Mouse (Mus musculus) kidney, postnatal 10 days (tissue): ENCODE results near the gene Col28a1.
"Not testable (repeated sequence)": the region's sequence is repeated elsewhere in the genome, so short reads cannot be mapped to it uniquely, and the experiment has no call there.

Experiments
- DNase-seq: peaks from one replicate; pipeline ENCODE4 v3.0.0; 2021; ENCODE audit warnings: mixed read lengths

Col28a1 gene

DNA sequence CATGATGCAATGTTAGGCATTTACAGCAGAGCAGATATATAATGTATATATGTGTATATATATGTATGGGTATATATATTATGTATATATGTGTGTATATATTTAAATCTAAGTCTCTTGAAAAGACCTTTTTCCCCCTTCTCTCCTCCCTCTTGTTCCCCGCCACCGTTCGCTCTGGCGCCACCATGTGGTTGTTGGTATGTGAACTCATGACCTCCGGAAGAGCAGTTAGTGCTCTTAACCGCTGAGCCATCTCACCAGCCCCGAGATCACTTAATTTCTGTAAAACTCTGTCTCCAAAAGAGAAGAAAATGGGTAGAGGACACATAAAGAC, 208.8 kb downstream of the Col28a1 start:
- peak; percentile 71 for DNase-seq

DNA sequence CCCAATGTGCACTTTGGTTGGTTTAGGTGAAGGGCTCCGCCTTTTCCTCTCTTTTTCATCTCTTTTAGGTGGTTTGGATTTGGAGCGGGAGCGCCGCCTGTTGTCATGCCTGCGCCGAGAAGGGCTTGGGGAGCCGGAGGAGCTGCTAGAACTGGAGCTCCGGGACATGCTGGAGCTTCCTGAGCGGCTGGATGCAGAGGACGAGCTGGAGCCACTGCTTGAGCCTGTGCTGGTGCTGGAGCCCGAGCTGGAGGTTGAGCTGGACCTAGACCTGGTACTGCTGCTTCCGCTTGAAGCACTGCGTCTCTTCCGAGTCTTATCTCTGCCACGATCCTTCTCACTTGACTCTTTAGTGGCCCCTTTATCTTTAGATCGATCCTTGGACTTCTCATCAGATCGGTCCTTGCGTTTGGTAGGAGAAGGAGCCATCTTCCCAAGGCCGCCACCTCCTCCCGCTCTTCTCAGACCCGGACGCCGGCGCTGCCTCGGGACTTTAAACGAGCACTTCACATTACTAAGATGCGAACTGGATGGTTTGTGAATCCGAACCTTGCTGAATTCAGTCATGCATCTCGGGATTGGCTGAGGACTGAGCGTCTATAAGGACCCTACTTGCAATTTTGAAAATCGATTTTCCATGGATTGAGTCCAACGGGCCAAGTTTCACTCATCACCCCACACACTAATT, 209.3 kb downstream of the Col28a1 start:
- DNase-seq: not testable (repeated sequence)

DNA sequence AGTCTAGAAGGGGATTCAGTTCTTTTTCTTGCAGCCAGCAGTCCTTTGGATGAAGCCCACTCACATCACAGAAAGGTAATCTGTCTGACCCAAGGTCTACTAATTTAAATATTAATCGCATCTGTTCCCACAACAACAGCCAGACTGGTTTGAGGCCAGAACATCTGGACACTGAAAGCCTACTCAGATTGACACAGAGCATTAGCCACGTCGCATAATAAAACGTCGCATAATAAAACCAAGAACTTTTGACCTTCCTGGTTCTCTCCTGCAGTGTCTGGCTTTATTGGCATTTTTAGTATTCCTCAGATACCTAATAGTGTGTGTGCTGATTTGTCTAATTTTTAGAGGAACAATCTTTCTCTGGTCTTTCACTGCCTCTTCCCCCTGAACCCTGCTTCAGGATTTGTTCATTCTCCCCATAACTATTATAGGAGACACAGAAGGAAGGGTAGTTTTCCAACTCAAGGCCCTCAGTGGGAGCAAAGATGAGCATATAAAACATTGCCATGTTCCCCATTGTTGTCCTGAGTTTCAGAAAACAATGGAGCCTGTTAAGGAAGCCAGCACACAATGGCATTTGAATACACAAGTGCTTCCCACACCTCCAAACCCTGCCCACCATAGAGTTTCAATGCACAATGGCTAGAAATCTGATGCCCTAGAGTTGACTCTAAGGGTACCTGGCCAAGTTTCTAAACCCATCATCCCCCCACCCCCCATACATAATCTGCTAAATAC, 221.2 kb downstream of the Col28a1 start:
- DNase-seq: no peak

DNA sequence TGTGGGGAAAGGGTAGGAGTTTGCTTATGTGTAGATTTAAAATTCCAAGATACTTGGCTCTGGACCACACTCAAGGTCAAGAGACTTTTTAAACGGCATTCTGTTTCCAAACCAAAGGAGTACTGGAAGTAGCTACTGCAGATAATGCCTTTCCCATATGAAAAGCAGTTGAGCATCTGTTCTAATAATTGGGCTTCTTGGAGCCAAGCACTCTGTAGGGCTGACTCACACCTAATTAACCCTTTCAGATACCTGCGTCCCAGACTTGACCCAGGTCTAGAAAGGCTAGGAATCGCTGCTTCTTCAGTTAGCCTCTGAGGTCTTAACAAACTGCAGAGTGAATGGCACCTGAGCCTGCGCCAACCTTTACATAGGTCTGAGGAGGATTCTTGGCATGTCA, 223.0 kb downstream of the Col28a1 start:
- DNase-seq: no peak

DNA sequence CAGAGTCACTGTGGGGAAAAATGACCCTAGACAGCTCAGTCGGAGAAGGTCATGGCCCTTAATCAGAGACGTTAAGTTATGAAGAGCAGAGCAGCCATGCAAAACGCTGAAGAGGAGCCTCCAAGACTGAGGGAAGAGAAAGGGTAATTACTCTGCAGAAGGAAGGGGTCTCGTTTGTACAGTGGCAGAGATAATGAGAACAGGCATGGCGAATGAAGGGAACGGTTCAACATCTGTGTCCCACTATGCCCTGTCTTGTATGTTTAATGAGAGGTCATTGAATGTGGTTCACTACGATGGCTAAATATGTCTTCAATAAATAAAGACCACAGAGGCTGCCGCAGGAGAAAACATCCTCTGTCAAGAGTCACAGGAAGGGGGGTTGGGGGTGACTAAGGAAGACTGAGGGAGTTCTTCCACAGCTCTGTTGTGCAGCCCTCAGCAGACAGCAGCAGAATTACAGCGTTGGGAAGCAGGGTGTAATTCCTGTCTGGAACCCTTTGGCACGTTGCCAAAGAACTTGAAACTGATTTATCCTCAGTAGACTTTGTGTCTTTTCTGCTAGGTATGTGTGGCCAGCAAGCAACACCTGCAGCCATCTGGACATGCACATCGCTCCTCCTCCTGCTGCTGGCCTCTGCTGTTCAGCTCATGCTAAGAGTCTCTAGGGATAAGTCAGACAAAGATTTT, 226.4 kb downstream of the Col28a1 start:
- peak; percentile 44 for DNase-seq

DNA sequence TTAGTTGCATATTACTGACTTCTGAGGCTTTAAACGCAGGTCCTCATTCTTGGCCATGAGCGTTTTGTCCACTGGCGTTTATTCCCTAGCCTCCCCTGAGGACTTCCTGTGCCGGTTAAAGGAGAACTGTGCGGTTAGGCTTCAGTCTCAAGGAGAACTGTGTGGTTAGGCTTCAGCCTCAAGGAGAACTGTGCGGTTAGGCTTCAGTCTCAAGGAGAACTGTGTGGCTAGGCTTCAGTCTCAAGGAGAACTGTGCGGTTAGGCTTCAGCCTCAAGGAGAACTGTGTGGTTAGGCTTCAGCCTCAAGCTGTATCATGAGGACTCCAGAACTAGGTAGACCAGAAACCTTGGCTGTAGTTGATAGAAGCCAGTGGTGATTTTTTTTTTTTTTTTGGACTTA, 229.7 kb downstream of the Col28a1 start:
- DNase-seq: no peak

DNA sequence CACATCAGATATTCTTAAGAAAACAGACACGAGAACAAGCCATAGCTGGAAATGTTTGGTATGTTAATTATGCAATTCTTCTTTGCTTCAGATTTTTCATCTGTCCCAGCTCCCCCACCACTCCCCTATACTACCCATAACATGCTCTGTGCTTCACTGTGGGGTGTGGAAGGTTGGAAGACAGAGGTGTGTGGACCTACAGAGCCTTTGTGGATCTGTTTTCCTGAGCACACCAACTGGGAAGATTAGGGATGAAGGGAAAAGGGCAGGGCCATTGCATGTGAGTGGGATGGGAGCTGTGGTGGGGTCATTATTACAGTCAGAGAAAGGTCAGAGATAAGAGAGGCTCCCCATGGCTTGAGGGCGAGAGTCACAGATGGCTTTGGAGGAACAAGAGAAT, 240.2 kb downstream of the Col28a1 start:
- DNase-seq: no peak

DNA sequence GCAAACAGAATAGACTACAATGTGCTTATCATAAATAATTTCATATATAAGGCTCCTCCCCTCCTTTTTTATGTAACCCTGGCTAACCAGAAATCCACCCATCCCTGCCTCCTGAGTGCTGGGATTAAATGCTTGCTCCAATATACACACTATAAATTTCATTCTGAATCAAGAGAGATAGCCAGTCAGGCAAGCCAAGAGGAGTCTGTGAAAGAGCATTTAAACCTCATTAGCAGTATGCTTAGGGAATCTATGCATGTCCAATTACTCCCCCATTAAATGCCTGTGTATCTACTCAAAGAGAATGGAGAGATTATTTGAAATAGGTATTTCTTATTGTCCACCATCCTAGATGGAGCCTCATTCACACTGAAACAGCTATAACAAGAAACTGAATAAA, 240.6 kb downstream of the Col28a1 start:
- DNase-seq: no peak
